Mouse (Mus musculus): ENCODE results near the gene Grb10. TPM values are rescaled to one million over a fixed set of nuclear protein-coding genes. Genes with fewer than 3 reads are reported as not detected.

The Grb10 gene
- polyA plus RNA-seq, 2 experiments from 2014 or later = 0.20 TPM; not detected in 1

DNA sequence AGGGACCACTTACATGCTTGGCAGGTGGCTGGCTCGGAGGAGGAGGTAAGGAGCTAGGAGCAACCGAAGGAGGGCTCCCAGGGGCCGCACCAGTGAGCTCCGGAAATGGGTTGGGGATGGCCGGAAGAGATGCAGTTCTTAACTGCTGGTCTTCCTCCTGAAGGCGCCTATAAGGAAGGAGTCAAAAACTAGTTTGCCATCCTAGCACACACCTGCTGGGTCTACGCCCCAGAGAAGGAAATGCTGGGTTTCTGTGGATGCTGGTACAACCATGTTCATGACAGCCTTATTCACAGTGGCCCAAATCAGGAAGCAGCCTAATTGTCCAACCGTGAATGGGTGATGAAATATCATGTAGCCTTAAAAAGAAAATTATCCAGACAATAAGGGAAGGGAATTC, 71.0 kb downstream of the Grb10 start:
- no peak for ATAC-seq

DNA sequence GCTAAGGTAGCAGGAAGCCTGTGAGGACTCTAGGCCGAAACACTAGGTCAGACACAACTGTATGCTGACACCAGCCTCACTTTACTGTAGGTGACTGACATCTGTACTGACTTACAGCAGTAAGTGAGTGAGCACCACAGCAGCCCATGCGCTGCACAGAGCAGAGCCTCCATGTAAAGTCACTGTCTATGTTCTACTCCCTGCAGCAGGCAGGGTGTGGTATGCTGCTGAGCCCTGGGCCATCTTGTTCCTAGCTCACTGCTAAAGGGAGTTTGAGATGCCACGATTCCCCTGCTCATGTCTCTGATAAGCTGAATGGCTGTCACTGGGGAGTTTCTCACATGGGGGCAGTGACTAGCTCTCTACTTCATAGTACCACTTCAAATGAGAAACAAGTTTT, 72.3 kb downstream of the Grb10 start:
- no peak for ATAC-seq

DNA sequence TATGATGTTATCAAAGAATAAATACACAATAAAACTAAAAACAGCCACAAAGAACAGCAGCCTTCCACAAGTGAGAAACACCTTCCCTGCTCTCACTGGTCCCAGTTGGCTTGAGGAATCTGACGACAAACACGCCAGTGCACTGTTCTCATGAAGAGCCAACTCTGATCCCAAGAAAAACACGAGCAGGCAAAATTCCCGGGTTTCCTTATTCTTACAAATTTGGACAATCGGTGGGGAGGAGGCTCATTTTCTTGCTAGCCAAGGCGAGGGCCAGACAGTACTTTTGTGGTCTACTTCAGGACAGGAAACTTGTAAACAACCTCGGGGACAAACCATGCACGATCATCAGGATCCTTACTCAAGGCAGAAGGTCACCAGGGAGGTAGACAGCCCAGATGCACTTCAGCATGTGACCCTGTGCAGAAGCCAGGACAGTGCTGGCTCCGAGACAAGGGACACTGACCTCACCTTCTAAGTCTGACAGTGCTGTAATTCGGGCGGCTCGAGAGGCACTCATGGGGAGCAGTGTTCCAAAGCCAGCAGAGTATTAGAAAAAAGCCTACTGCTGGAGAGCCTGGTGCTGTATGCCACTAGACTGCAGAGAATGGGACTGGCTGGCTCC, 72.9 kb downstream of the Grb10 start:
- no peak for ATAC-seq

DNA sequence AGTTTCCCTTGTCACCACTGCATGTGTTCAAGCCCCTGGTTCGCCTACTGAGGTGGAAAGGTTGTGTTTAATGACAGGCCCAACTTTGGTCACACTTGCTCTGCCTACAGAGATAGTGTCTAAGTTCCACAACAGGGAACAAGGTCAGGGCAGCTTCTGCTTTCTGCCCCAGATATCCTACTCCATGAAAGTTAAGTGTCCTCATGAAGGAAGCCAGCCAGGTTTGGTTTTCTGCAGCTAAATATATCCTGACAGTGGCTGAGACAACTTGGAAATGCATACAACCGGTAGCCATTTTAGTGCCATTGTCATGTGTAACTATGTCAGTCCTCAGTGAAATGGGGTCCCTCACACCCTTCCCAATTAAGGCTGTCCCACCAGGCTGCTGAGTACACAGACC, 73.8 kb downstream of the Grb10 start:
- no peak for ATAC-seq

DNA sequence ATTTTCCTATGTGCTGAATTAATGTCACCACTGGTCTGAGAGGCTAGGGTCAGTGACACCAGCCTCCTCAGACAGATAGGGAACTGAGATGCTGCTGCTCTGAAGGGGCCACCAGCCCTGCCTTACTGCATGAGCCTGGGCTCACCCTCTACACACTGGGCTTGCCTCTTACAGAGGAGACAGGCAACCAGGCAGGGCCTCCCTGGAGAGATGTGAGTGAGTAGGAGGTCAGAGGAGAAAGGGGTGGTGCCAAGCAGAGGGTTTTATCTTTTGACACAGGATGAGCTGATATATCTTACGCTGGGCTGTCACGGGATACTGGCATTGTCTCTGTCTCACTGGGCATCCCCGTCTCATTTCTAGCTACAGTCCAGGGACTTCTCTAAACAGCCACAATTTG, 74.9 kb downstream of the Grb10 start:
- no peak for ATAC-seq

DNA sequence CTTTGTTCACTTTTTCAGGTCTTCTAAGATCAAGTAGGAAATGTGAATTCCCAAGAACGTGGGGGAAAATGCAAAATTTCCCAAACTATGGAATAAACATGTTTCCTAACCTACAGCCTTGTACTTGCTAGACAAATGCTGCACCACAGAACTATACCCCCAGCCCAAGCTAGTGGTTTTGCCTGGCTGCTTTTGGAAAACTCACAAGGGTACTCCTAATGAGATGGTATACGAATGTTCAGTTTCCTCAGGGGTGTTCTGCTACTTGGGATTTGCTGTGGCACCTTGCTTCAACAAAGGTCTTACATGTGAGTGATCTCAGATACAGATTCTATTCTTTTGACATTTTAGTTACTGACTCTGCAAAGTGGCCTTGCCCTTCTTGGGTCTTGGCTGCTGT, 75.4 kb downstream of the Grb10 start:
- ATAC-seq = no peak

DNA sequence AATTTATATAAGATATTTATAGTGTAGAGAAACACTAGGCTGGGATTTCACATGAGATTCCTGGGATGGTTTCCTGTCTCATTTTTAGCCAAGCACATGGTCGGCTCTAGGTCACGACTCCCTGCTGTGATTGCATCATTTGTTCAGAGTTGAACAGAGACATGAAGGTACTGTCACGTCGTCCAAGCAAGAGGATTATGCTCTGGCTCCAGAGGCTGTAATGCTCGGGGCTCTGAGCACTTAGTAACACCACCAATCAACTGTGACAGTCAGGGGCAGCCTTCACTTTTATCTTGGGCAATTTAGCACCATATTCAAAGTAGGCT, 75.9 kb downstream of the Grb10 start:
- ATAC-seq = no peak

DNA sequence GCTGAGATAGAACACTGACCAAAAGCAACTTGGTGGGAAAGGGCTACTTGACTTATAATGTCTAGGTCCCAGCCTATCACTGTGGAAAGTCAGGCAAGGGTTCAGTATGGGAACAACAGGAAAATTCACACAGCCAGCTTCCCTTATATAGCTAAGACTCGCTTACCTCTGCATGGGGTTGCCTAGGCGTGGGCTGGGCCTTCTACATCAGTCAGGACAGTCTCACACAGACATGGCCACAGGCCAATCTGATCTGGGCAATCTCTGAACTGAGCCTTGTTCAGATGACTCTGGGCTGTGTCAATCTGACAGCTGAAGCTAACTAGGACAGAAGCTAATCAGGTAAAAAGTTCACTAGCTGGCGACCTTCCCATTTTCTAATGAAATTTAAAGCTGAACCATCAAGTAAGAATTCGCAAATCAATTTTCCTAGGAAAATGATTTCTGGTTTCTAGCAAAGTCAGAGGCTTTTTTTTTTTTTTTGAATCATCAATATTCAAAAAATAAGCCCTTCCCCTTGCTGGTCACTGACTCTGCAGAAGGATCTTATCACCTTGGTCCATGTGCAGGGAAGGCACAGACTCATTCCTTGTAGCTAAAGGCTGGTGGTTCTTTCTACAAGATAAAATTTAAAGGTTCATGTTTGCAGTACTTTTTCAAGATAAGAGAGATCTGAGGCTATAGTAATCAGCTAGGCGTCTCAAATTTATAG, 76.4 kb downstream of the Grb10 start:
- ATAC-seq = no peak

DNA sequence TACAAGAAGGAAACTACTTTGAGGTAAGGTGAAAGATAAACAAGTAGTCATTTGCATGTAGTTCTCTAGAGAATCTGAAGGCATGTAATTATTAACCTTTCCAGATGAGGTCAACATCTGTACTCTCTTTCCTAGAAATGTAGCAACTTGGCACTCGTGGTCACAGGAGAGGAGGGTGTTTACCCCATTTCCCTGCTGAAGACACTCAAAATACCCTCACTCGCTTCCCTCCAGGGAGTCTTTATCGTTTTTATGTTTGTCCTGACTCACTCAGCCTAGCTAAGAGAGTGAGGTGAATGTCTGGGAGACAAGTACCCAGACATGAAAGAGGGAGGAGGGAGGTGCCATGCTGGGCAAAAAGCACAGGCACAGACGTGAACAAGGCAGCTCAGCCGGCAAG, 77.6 kb downstream of the Grb10 start:
- no peak for ATAC-seq

DNA sequence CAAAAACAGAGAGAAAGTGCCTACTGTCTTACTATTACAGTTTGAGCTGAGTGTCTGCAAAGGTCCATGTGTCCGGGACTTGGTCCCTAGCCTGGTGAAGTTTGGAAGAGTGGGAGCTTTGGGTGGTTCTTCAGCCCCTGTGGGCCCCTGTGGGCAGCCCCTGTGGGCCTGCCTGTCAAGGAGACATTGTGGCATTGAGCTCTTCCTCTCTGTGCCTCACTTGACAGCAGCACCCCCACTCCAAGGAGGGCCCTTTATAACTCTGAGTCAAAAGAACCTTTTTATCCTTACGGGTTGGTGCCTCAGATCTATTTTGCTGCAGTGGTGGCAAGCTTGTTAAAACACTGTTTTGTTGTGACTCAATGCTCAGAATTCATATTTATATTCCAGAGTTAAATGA, 78.3 kb downstream of the Grb10 start:
- no peak for ATAC-seq

DNA sequence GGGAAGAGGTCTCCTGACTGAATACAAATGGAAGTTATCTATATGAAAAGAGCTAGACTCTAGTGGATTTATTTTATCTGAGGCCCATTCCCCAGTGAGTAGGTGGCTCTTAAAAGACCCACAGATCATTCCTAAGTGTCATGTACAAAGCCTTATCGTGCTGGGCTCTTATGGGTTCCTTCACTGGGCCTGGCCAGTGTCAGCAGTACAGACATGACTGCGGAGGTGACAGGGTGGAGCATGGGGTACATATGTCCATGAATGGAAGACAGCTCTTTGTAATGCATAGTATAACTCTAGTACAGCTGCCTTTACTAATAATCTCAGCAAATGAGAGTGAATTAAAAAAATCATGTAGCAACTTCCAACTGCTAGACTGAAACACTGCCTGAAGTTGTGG, 80.0 kb downstream of the Grb10 start:
- ATAC-seq = no peak

DNA sequence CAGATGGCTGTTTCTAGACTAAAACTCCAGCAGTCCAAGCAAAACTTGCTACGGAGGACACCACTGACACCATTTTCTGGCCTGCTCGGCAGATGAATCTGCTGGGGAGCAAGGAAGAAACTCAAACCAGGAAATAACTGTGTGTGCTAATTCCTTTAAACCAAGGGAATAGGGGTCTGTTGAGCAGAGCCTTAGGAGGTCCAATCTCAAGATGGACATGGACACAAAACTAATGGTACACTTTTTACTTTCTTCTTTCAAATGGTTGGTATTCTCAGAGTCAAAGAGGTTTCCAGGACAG, 80.5 kb downstream of the Grb10 start:
- ATAC-seq = no peak

DNA sequence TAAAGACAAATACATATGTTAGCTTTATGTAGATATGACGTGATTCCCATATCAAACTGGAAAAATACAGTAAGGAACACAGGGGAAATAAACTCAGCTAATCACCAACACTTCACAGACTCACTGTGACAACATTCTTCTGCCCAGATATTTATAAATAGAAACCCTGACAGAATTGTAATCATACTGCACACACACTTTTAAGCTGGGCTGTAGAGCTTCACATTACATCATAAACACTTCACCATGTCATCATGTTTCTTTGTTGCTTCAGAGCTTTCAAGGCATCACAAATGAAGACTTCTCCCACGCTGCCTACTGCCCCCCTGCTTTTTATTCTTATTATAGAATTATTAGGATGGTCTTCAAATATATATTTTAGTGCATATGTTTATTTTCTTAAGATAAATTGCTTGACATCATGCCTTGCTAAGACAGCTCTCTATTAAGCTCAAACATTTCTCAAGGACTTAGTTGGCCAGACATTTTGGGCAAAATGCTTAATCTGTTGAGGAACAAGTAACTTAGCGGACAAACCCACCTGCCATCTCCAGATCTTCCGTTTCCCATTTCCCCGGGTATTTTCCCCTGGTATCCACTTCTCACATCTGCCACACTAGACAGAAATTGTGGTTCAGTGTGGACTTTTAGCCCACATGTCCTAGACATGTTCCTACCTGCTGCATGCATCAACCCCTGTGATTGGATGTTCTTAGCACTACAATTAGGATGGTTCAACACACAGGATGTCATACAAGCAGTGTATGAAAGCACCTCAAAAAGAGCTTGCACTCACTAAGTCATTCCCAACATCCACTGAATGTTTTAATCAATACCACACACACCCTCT, 81.0 kb downstream of the Grb10 start:
- ATAC-seq = no peak

DNA sequence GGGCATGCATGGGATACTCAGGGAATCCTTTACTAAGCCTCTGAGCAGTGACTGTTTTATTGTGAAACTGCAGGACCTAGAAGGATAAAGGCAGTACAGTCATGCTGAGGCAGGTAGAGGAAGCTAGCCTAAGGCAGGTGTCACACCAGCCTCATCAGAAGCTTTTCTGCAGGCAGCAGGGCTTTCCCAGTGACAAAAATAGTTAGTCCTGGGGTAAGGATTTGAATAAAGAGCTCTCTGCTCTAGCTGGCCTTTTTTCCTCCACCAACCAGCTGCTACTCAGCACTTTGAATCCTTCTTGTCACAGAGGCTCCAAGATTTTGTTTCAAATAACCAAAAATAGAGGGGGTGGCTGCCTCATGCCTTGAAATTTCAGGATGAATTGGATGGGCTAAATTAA, 82.7 kb downstream of the Grb10 start:
- no peak for ATAC-seq

DNA sequence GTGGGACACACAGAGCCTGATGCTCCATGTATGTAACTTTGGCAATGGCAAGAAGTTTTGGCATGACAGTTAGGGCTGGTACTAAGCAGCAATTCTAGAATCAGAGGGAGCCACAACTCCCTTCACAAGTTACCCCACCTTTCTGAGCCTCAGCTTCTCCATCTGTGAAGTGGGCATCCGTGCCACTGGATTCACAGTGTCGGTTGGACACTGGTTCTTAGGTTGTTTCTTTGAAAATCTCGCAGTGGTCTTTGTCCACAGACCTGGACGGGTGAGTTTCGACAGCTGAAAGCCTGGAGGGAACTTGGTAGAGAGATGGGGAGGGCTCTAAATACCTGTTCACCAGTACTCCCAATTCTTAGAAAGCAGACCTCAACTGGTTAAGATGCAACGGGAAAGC, 83.9 kb downstream of the Grb10 start:
- ATAC-seq = no peak

DNA sequence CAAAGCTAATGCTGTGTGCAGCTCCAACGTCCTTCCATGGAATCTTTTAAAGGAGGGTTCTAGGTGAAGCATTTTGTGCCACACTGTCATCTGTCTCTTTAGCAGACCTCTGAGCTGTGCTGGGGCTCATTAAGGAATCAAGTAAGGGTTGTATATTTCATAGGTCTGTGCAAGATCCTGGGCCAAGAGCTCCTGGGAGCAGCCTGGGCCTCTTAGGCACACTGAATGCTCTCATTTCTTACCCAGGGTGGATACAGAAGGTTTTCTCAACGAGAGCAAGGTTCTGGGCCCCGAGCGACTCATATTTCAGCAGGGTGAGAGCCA, 84.4 kb downstream of the Grb10 start:
- no peak for ATAC-seq

DNA sequence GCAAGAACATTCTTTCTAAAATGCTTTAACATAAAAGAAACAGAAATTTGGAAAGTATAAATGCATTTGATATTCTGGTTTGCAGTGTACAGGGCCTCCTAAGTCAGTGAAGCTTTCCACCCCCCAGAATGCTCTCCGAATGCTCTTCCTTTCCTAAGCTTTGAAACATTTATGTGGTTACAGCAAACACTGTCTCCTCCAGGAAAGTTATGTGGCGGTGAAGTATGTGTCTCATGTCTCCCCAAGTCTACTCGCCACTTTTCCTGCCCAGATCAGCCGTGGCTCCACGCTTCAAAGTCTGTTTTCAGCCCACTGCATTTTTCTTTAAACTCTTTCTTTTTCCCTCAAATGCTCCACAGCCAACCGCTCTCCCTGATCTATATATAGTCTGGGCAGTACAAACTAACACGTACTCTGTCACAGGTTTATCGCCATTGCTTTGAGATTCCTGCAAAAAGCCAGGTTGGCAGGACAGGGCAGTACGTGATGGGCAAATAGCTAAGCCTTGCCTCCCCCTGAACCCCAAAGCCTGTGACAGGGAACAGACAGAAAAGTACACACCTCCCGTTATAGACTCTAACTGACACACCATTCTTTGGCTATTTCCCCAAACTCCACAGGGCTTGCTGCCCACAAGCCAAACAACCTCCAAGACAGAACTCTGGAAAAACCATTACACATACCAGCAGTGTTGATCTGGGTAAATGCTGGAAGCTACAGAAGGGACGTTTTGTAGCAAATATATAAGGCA, 84.9 kb downstream of the Grb10 start:
- ATAC-seq = no peak

DNA sequence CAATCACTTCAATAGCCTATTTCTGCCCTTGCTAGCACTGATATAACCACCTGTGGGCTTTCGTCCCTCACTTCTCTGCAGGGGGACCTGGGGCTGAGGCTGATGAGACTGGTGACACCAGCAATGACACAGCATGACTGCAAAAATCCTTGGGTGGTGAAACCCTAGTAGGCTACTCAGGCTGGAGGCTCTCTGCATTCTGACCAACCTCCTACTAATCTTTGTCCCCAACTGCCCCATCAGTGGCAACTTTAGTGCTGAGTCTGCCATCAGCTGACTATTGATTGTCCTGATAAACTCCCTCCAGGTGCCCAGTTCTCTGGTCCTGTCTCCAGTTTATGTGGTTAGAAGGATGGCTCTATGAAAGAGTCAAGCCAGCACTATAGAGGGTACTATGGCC, 85.9 kb downstream of the Grb10 start:
- no peak for ATAC-seq

DNA sequence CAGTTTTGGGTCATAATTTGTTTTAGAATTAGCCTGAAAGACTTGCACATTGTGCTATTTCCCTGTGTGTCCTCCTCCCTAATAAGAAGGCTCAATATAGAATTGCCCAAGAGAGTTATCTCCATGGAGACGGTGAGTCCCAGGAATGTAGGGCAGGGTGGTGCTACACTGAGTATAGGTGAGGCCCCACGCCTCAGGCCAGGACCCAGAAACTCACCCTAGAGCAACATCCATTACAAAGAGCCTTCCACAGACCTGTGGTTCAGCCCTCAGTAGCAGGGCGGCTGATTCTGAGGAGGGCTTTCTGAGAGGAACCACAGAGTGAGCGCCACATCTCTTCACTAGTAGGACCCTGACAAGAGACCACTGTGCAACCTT, 89.5 kb downstream of the Grb10 start:
- no peak for ATAC-seq

DNA sequence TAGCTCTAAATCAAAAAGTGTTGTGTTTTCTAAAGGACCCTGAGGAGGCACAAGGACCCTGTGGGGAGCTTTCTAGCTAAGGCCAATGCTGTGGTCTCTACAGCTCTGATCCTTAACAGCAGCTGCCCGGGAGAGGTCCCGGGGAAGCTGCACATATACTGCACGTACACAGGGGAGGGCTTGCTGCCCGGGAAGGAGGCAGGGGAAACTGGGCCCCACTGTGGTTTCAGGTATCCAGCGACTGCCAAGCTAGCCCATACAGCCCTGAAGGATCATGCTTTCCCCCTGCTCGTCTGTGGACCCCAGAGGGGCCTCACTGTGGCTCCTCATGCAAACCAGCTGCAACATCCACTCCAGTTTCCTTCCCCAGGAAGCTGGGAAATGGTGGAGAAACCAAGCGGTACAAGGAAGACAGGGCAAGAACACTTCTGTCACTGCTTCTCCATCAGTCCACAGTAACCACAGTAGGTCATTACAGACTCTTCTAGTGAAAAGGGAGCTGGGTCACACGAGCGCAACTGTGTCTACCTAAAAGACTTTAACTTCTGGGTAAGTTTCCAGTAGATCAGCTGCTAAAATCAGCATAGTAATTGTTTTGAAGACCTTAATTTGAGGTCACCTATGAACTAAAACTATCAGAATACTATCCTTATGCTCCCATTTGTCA, 90.0 kb downstream of the Grb10 start:
- ATAC-seq = no peak

DNA sequence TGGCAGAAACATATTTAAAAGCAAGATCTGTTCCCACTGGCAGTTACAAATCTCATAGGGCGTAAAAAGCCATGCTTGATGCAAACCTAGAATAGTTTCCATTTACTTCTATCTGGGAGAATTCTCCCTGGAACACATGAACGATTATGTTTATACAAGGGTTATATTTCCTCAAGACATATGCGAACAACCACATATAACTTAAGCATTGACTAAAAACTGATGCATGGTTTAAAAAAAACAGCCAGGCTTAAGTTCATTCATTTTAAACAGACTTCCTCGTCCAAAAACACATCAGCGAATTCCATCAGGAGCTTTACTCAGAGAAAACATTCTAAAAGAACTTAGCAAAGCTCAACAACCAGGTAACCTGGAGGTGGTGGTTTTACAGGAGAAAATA, 90.6 kb downstream of the Grb10 start:
- no peak for ATAC-seq

DNA sequence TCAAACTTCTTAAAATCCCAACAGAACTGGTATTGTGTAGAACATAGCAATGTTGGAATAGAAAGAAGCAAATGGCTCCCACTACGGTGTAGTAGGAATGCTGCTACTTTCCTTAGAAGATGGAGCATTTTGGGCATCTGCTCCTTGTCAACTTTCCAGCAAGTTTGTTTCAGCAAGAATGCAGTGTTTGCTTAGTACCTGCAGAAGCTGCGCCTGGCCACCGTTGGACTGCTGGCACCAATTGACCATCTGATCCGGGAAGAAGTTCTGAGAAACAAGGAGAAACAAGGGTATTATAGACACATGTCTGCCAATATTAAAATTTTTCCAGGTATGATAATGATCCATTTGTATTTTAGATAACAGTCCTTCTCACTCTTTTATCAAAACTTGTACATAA, 92.7 kb downstream of the Grb10 start:
- ATAC-seq = no peak

DNA sequence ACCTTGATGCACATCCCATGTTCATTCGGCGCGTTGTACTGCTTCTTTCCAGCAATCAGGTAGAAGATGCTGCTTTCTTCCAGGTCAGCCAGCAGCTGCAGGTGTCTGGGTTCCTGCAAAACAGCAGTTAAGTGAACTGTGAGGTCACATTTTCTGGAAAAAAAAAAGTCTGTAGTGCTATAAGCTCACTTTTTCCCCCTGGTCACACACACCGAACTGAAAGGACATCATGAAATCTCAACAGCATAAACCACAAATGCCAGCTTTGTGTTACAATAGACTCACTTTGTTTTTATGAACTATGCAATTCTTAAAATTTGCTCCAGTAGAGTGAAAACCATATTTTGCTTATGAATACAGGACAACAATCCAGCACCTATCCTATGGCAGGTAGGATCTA, 93.7 kb downstream of the Grb10 start:
- no peak for ATAC-seq

DNA sequence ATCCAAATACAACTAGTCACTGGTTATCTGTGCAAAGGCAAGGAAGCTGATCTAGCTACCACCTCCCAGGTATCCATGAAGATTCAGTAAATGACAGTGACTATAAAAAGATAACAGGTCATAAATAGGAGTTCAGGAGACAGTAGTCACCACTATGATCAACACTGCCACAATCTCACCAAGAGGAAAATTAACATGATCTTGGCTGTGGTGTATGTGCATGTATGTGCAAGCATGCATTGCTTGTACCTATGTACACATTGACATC, 94.5 kb downstream of the Grb10 start:
- no peak for ATAC-seq
